Mouse (Mus musculus): ENCODE data around the gene Gm28374. TPM values are rescaled to one million over a fixed set of nuclear protein-coding genes. Genes with fewer than 3 reads are reported as not detected.

Gm28374 gene
- total and polyA plus RNA-seq, 3 experiments, result 0.40 TPM; not detected in 2

DNA sequence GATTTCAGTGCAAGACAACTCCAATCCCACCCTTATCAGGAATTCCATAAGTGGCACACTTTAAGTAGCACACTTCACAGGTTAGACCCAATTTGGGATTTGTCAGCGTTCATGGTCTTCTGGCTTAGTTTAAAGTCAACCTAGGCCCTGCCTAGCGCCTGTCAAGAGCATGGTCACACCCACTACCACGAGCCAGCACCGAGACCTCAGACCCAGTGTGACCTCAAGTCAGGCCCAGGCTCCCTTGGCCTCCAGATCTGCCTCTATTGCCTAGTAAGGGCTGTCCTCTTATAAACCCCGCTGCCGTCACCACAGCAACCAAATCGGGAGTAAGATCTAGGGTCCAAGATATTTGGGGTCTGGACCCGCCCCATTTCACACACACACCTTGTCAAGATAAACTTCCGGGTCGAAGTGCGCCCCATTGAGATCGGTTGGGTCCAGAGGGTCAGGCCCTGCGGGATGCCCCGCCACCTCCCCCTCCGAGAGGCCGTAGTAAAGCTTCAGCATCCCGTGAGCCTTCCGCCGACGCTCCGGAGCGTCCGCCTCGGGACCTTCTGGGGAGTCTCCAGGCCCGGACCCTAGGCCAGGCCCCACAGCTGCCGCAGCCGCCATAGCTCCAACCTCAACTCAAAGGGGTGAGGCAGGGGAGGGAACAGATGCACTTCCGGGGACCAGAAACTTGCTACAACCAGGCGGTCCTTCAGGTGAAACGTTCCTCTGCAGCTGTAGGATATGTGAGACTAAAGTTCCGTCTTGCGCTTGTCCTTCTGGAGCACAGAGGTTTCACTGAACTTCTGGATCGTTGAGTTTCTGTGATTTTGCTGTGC lies 5.3 kb downstream of the Gm28374 start, which contains the start of gene Vps51 (continued):
- TF ChIP-seq CHD1 (IDR thresholded peaks at IDR 0.05; ENCODE audit: low read depth, low read length) (0 out of 2 replicates have a peak, but pooled peaks have one; percentile 28), RAD21 (IDR thresholded peaks at IDR 0.05; ENCODE audit: low read depth, low read length) (no peak), BHLHE40 (IDR thresholded peaks at IDR 0.05; ENCODE audit: low read depth, low read length) (0 out of 2 replicates have a peak, but pooled peaks have one; percentile 32), USF2 (conservative IDR thresholded peaks at IDR 0.05; ENCODE audit: low read depth, low read length) (no peak), IRF4 (IDR thresholded peaks at IDR 0.05; ENCODE audit: low read depth, low read length) (peak; percentile 78), MYC (IDR thresholded peaks at IDR 0.05; ENCODE audit: low read depth, low read length) (peak; percentile 83; the same call in 1 of the 2 replicates), SIN3A (IDR thresholded peaks at IDR 0.05; ENCODE audit: low read length) (peak; percentile 99), EP300 (IDR thresholded peaks at IDR 0.05; ENCODE audit: low read length) (no peak), SMC3 (IDR thresholded peaks at IDR 0.05; ENCODE audit: low read depth, low read length) (no peak), USF1 (IDR thresholded peaks at IDR 0.05; ENCODE audit: low read depth, low read length) (no peak), MAFK (IDR thresholded peaks at IDR 0.05; ENCODE audit: insufficient replicate concordance, low read length) (no peak), ZKSCAN1 (IDR thresholded peaks at IDR 0.05; ENCODE audit: borderline replicate concordance, low read depth, low read length) (no peak), KAT2A (IDR thresholded peaks at IDR 0.05; ENCODE audit: insufficient replicate concordance, low read length) (peak; percentile 91; the same call in 1 of the 2 replicates), MAX (IDR thresholded peaks at IDR 0.05; ENCODE audit: low read length) (peak; percentile 88), TBP (conservative IDR thresholded peaks at IDR 0.05; ENCODE audit: low read depth, low read length) (peak; percentile 87)

DNA sequence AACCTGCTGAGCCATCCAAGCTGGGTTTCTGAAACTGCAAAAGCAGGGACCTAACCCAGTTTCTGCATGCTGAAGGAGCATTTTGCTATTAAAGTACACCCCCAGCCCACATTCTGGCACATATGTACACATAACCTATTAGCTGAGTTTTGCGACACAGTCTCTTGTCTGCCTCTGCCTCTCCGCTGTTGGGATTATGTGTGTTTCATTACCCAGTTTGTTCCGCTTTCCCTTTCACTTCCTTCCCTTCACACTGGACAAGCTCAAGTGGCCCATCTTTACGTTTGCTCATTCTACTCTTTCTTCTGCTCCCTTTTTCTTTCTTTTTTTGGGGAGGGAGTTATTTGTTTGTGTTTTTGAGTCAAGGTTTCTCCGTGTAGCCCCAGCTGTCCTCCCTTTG lies 8.2 kb downstream of the Gm28374 start:
- Histone ChIP-seq H3K9me3 (replicated peaks; ENCODE audit: low read length) (no peaks in the 10 kb centered on the region), H3K79me2 (replicated peaks; ENCODE audit: control insufficient read depth, extremely low read depth, insufficient read depth, poor library complexity, severe bottlenecking) (peaks cover 20% of the 10 kb centered on the region), H3K36me3 (replicated peaks in 1 of 2; ENCODE audit: control insufficient read depth in 1 of 2, insufficient read depth in 1 of 2, low read length in 1 of 2) (peaks cover 43 to 64% of the 10 kb centered on the region in 2 experiments), H3K27ac (ENCODE audit: insufficient read depth, low read depth) (no peak overlapping the region), H3K4me3 (replicated peaks in 1 of 3; ENCODE audit: low read depth in 2 of 3, low read length in 2 of 3, poor library complexity in 1 of 3) (no peak overlapping the region), H3K27me3 (replicated peaks) (no peaks in the 10 kb centered on the region), H3K9ac (ENCODE audit: insufficient read depth, low read depth) (no peak overlapping the region), H3K4me1 (ENCODE audit: control insufficient read depth in 1 of 2, insufficient read depth in 2 of 2) (peaks cover 3 to 26% of the 10 kb centered on the region in 2 experiments), H3K4me2 (ENCODE audit: insufficient read depth, low read depth, poor library complexity, severe bottlenecking) (no peak overlapping the region)
- in situ Hi-C loops (cut with MboI; ENCODE audit: low pct_ligation_motif_present, low pct_unique_long_range_greater_than_20kb, low sequenced_read_pairs), result no loop called here
- dilution Hi-C loops (cut with MboI; ENCODE audit: extremely low pct_ligation_motif_present, extremely low pct_unique_long_range_greater_than_20kb, low sequenced_read_pairs), result no loop called here
- DNase-seq (ENCODE audit: extremely low read depth), result no peak
- TF ChIP-seq IRF4 (IDR thresholded peaks at IDR 0.05; ENCODE audit: low read depth, low read length), result no peak
- TF ChIP-seq RAD21 (IDR thresholded peaks at IDR 0.05; ENCODE audit: low read depth, low read length), result no peak
- no peak for TF ChIP-seq ZMIZ1 (IDR thresholded peaks at IDR 0.05; ENCODE audit: low read depth, low read length)
- no peak for TF ChIP-seq GABPA (IDR thresholded peaks at IDR 0.05; ENCODE audit: insufficient replicate concordance, low read depth, low read length)
- TF ChIP-seq EP300 (IDR thresholded peaks at IDR 0.05; ENCODE audit: low read length), result no peak
- no peak for TF ChIP-seq CHD2 (IDR thresholded peaks at IDR 0.05; ENCODE audit: low read length)

All from CH12.LX (cell line).